Mouse (Mus musculus) layer of hippocampus, postnatal 10 days (tissue): ENCODE measurements around the gene Btnl6. TPM values are rescaled to one million over a fixed set of nuclear protein-coding genes. Genes with fewer than 3 reads are reported as not detected.
"Not testable (repeated sequence)": the region's sequence is repeated elsewhere in the genome, so short reads cannot be mapped to it uniquely, and the experiment has no call there.

Experiments
- DNase-seq, 2 experiments: peaks; one replicate each; pipeline ENCODE4 v3.0.0; 2021; ENCODE audit warnings: low spot score in 2 of 2
- long read RNA-seq: library from polyadenylated mRNA; stranded (forward); transcript quantifications from one replicate; pipeline ENCODE4 v2.0.0, GENCODE M21; 2023
- total RNA-seq, 2 experiments: library from RNA; stranded (reverse); gene quantifications; 2 replicates each; pipeline ENCODE4 v1.2.3; 2021

The Btnl6 gene
- total RNA-seq: not detected
- long read RNA-seq: 0 reads

GRCm38 (mm10) chr17:34517252-34517651, at the start of gene Btnl6:
TSS of gene Btnl6 (minus strand) at chr17:34517352.
- DNase-seq: no peak

- DNase-seq: no peak
Observed at GRCm38 (mm10) chr17:34564796-34565195, 47.6 kb upstream of the Btnl6 start.

- no peak for DNase-seq
Observed at GRCm38 (mm10) chr17:34564003-34564421, 46.9 kb upstream of the Btnl6 start, which contains the start of gene Notch4. TSS of gene Notch4 (plus strand) at chr17:34564268.

- DNase-seq: no peak
Observed at GRCm38 (mm10) chr17:34563354-34563753, 46.2 kb upstream of the Btnl6 start.

GRCm38 (mm10) chr17:34562595-34562994, 45.4 kb upstream of the Btnl6 start:
- no peak for DNase-seq

- no peak for DNase-seq
Observed at GRCm38 (mm10) chr17:34561200-34561599, 44.0 kb upstream of the Btnl6 start.

- no peak for DNase-seq
Observed at GRCm38 (mm10) chr17:34560438-34560837, 43.3 kb upstream of the Btnl6 start.

GRCm38 (mm10) chr17:34559895-34560294, 42.7 kb upstream of the Btnl6 start:
- no peak for DNase-seq

- DNase-seq: no peak
Observed at GRCm38 (mm10) chr17:34559116-34559515, 42.0 kb upstream of the Btnl6 start.

- DNase-seq: no peak
Observed at GRCm38 (mm10) chr17:34557411-34557810, 40.3 kb upstream of the Btnl6 start.

- no peak for DNase-seq
Observed at GRCm38 (mm10) chr17:34556406-34556805, 39.3 kb upstream of the Btnl6 start.

- peak; percentile 72 to 79 for DNase-seq
Observed at GRCm38 (mm10) chr17:34555483-34555882, 38.3 kb upstream of the Btnl6 start.

GRCm38 (mm10) chr17:34549843-34550242, 32.7 kb upstream of the Btnl6 start:
- DNase-seq: no peak

GRCm38 (mm10) chr17:34549156-34549555, 32.0 kb upstream of the Btnl6 start:
- DNase-seq: no peak

- DNase-seq: no peak
Observed at GRCm38 (mm10) chr17:34547601-34548000, 30.4 kb upstream of the Btnl6 start.

- DNase-seq: no peak
Observed at GRCm38 (mm10) chr17:34546797-34547196, 29.6 kb upstream of the Btnl6 start.

GRCm38 (mm10) chr17:34543567-34543966, 26.4 kb upstream of the Btnl6 start:
- not testable (repeated sequence) for DNase-seq

GRCm38 (mm10) chr17:34532671-34533070, 15.5 kb upstream of the Btnl6 start:
- DNase-seq: no peak

GRCm38 (mm10) chr17:34519001-34519400, 1.8 kb upstream of the Btnl6 start:
- DNase-seq: no peak

- not testable (repeated sequence) for DNase-seq
Observed at GRCm38 (mm10) chr17:34518571-34518970, 1.4 kb upstream of the Btnl6 start.

- no peak for DNase-seq
Observed at GRCm38 (mm10) chr17:34517795-34518194, 643 bp upstream of the Btnl6 start.

- no peak for DNase-seq
Observed at GRCm38 (mm10) chr17:34516514-34516913, 638 bp downstream of the Btnl6 start.

GRCm38 (mm10) chr17:34511723-34512122, 5.4 kb downstream of the Btnl6 start:
- DNase-seq: not testable (repeated sequence)

GRCm38 (mm10) chr17:34507591-34507990, 9.6 kb downstream of the Btnl6 start:
- DNase-seq: no peak
